Mouse (Mus musculus): ENCODE results near the gene Fam219a.

- TF ChIP-seq CTCF (IDR thresholded peaks at IDR 0.05; ENCODE audit: control insufficient read depth, insufficient read depth, insufficient read length) (no peak), CEBPB (IDR thresholded peaks at IDR 0.05; ENCODE audit: low read depth) (no peak), USF1 (IDR thresholded peaks at IDR 0.05; ENCODE audit: low read depth) (no peak), MAX (IDR thresholded peaks at IDR 0.05) (no peak)
These were observed at the start of gene Fam219a, which contains the start of gene Dnaic1 for GRCm38 (mm10) chr4:41569411-41569885.

Data from C2C12 (cell line).